Mouse (Mus musculus) B cell, adult 2 months (primary cell): ENCODE measurements around the gene I0C0044D17Rik.

ENCODE experiments used
- DNase-seq, 2 experiments: peaks; one replicate each; pipeline ENCODE4 v3.0.0; 2022

I0C0044D17Rik gene

GRCm38 (mm10) chr4:98776721-98777427, 46.8 kb downstream of the I0C0044D17Rik start:
- no peak for DNase-seq

DNA sequence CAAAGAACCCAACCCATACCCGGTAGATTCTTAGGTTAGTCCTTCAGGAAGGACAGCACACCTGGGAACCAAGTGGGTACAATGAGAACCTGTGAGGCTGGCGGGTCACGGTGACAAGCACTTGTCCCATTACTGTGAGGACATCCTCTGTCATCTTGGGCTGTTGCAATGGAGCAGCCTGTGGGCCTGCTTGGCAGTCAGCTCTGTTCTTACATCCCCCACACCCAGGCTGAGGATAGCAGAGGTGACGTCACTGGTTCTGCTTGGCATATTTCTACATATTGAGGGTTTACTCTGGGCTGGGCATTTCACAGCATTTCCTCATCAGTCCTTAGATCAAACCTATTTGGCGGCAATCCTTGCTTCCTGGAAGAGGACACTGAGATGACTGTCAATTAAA, 49.9 kb downstream of the I0C0044D17Rik start:
- DNase-seq, result no peak
